Mouse (Mus musculus) adrenal gland, postnatal 25 days (tissue): ENCODE measurements at regions not wholly inside any gene's neighbourhood (a gene's known extent, or its start where the extent isn't known, plus 50 kb on each side); places are given as distances from the start of the nearest gene placed in this dataset.
A peak's percentile ranks its signal among the peaks of the same experiment; 100 is the strongest.

Experiments used
- DNase-seq: peaks from one replicate; pipeline ENCODE4 v3.0.0; 2021; ENCODE audit warnings: mixed read lengths

DNA sequence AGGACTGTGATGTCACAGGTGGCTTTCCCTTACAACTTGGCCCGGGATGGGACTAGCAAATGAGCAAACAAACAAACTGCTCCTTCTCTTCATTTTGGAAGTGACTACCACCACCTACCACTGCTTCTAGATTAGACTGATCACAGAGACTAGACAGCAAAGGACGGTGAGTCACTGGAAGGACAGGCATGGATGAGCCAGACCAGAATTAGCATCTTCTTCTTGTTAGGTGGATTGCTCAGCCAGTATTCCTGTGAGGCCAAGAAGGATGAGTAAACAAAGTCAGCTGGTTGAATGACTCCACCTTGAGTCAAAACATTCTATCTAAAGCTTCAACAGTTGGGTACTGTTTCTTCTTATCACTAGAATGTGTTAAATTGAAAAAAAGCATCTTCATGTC, 385.1 kb upstream of the Mon1b start:
- DNase-seq, result no peak

DNA sequence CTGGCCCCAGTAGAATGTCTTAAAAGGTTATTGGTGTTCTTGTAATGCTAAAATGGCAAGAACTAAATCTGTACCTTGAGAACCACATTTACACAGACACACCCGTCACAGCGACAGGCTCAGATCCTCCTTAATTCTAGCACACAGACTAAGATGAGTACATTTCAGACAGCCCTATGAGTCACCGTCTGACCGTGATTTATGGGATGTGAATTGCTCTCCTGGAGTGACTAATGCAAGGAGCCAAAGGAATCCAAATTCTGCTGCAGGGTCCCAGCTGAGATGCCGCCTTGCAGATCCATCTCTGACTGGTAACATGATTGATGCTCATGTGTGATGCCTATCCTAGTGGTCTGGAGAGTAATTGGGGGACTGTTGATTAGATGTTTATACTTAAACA, 381.3 kb upstream of the Mon1b start:
- peak; percentile 15 for DNase-seq

DNA sequence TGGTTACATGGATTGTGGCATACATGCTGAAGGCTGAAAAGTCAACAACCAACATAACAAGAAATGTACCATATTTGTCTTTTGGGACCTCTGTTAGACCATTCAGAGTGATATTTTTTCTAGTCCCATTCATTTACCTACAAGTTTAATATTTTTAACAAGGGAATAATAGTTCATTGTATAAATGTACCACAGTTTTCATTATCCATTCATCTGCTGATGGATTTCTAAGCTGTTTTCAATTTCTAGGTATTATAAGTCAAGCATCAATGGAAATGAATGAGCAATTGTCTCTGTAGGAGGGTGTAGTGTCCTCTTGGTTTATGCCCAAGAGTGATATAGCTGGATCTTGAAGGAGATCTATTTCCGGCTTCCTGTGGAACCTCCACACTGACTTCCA, 375.9 kb upstream of the Mon1b start:
- no peak for DNase-seq

DNA sequence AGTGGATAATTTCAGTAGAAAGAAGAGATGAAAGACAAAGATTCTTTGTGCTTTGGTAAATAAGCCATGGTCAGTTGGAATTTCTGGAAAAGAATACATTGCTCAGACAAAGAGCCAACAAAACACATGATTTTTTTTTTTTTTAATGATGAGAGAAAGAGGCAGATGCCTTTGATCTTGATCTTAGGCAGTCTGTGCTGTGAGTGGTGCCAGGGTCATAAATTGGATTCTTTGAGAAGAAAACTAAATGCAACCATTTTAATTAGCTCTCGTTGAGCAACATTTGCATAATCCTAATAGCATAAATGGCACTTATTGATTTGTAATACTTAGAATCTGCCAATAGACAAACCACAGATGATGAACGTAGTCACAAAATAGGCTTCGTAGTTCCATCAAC, 372.1 kb upstream of the Mon1b start:
- DNase-seq, result no peak

DNA sequence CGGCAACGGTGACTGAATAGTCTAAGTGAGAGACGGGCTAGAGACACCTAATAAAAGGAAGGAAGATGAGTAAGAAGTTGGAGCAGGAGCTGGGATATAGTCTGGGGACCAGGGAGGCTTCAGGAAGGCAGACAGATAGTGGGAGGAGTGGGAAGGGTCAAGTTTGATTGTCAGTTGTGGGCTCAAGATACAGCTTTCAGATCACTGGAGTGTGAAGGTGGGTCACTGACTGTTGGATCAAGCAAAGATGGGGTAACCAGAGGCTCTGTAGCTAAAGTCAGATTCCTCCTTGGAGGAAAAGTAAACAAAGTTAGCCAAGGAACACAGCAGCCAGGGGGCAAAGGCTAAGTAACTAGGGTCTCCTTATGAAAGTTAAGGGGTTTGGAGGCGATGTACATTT, 364.1 kb upstream of the Mon1b start:
- no peak for DNase-seq

DNA sequence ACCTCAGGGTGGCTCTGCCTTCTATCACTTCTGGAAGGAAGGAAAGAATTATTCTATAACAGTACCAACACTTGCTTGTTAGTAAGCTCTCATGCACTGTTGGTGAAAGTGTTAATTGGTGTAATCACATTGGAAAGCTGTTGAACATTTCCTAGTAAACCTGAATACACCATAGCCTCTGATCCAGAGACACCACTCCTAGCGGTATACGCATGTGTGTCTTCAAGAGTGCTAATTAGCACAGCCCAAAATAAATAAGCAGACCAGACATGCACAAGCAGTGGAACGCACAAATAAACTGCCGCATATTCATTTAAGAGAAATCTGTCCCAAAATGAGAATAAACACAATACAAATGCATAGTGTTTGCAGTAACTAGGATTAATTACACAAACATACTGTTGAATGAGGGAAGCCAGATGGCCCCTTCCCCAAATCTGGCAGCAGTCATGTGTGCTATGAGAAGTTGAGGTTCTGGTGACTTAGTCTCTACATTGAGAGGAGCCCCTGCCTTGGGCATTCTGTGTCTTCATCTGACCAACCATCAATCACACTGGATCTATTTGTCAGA, 335.0 kb upstream of the Mon1b start:
- DNase-seq, result no peak

DNA sequence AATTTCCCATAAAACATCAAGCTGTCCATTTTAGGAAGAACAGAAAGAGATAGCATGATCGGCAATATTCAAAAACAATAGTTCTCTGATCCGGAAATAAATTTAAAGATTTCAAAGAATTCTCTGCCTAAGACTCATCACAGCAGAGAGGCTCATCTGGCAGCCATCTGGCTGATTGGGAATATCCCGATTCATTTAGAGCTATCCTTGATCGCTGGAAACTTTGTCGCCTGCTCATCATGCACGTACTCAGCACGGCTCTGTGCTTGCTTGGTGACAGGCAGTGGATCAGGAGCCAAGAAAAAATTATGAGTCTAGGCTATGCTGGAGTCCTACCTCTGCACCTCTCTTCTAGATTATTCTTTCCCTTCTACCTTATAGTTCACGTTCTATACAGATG, 332.0 kb upstream of the Mon1b start:
- no peak for DNase-seq

DNA sequence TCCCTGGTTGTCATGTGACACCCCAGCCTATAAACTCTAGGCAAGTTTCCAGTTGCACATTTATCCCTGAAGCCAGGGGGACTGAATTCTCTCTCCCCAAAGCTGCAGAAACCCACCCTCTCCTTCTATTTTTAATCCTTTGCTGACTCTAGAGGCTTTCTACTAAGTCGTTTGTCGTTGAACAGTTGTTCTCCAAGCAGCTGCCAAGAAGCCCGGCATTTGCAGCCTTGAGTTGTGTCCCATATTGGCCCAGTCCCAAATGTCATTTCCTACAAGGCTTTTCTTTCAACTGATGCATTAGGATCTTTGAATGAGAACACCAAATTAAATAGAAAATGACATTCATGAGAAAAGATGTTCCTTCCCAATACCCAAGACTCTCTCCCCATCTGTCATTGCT, 318.2 kb upstream of the Mon1b start:
- no peak for DNase-seq

DNA sequence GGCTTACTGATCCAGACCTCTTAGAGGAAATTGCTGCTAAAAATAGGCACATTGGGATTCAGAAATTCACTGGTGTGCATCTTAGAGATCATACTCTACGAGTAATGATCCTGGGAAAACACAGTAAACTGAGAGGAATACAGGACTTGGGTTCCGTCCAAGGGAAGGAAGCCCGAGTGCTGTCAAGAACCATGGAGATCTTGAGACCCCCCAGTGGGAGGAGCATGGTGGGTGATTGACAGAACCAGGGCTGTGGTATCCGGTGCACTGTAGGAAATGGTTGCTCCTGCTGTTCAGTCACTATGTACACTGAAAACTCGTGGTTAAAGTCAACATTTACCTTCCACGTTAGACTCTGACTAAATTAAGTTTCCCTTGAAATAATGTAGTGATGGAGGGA, 303.8 kb upstream of the Mon1b start:
- no peak for DNase-seq

DNA sequence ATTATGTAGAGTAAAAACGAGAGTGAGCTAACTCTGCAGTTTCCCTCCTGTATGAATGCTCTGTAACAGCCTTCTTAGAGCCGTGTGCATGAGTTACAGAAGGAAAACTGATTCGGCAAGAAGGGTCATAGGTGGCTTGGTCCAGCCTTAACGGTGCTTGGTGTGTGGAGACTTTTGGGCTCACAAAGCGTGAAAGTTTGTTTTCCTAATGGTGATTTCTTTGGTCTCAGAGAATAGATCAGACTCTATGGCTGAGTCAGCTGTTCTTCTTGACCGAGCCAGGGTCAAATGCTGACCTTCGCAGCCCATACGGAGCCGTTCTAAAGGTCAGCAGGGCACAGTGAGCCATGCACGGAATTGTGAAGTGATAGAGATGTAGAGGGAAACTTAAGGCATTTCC, 294.1 kb upstream of the Mon1b start:
- peak; percentile 3 for DNase-seq

DNA sequence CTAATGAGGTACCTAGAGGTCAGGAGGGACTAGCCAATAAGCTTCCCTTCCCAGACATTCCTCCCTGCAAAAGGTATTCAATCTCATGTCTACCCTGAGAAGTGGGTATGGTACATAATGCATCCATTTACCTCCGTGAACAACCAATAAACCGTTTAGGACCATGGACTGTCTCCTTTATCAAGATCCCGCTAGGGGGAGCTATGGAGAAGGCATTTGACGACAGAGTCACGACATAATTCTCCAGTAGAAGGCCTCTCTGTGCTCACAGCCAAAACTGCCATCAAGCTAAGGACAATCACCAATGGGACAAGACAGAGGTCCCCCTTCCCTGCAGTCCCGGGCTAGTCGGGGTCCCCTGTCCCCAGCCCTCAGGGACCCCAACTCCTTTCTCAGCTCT, 273.5 kb upstream of the Mon1b start:
- no peak for DNase-seq

DNA sequence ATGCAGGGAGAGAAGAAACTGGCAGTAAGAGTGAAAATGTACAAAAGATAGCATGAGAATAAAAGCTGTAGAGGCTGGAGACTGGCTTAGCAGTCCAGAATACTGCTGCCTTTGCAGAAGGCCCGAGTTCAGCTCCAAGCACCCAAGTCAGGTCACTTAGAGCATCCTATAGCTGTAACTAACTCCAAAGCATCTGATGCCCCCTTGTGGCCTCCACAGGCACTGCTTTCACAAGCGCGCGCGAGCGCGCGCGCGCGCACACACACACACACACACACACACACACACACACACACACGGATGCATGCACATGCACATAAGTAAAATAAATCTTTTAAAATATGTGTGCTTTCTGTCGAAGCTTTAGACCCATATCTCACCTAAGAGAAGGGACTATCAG, 271.2 kb upstream of the Mon1b start:
- no peak for DNase-seq

DNA sequence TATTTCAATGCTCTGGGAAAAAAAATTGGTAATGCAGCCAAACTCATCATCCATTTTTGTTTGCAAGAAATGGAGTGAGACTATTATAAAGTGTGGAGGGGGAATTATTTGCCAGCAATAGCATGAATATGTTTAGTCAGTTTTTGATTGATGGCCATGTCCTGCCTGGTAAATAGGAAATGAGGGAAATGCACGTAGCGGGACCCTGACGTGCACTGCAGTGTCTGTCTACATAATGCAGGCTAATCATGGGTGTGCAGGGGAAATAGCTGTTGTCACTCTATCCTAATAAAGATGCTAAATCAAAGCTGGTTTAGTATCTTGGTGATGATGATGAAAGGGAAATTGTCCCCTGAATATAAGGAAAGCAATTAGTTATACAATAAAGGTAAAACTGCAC, 251.9 kb upstream of the Mon1b start:
- DNase-seq, result no peak

DNA sequence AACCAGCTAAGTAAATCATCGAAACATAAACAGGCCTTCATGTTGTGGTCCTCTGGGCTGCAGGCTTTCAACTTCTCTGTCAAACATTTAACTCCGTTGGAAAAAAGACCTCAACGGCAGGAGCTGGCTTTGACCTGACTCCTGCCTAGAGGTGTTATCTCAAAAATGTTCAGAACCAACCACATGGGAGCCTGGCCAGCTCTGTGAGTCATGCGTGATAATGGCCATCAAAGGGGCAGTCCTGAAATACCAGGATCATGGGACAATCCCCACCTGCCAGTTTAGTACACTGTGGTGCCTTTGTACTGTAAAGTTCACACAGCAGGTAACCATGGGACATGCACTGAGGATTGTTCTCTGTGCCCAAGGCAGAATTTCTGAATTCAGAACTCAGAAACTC, 251.4 kb upstream of the Mon1b start:
- DNase-seq, result no peak

DNA sequence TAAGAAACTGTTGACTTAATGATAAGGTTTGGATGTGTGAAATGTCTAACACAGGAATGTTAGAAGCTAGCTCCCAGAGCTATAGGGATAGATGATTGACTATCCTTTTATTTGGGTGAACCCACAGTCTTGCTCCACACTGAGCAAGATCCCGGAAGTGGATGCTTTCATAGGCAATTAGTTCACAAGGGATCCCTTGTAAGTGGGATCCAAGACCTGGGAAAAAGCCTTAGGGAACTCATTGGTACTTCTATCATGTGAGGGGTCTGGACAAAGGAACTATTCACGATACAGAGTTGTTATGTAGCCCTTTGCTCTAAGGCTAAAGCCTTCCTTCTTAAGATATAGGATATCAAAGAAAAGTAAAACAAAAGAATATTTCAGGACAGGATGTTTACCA, 245.9 kb upstream of the Mon1b start:
- no peak for DNase-seq

DNA sequence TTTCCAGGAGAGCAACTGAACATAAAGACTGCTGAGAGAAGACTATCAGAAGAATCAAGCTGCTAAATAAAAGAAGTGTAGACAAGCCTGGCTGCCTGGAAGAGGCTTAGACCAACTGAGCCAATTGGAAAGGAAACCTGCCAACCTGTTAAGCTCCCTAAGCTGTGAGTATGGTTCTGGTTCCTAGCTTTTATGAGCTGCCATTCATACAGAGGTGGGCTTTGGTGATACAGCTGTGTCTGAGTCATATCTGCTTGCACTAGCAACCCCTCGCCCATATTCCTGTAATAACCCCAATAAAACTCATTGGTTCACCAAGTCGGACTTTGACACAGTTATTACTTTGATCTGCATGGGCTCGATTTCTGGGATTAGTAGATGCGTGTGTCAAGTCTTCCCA, 245.3 kb upstream of the Mon1b start:
- DNase-seq, result no peak

DNA sequence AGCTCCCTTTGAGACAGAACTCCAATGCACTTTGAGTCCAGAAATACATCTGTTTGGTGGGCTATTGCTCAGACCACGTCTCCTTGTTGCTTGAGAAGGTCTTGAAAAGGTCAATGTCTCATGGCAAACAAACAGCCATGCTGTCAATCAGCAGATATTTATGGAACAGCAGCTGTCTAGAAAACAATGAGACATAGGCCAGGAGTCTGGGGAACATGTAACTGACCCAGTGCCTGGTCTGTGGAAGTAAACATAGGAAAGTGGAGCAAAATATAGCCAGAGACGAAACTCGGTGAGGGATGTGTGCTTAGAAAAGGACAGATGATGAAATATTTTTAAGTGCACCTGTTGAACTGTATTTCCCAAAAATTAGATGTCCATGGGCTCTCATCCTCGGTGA, 241.1 kb upstream of the Mon1b start:
- DNase-seq, result no peak

DNA sequence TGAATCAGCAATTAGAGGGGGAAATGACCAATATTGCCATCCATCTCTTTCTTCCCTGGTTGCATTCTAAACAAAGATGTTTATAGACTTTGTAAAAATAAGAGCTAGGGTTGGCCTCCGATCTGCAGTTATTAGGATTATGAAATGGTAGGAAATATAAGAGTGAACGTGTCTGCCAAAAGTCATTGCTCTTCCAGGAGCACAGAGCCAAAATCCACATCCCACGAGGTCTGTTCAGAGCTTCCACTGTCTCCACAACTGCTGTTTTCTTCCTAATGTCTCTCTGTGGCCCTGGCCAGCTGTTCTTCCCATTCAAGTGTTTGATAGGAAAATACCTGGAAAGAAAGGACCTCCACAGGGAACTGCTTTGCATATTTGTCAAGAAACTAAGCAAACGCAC, 230.2 kb upstream of the Mon1b start:
- DNase-seq, result no peak

DNA sequence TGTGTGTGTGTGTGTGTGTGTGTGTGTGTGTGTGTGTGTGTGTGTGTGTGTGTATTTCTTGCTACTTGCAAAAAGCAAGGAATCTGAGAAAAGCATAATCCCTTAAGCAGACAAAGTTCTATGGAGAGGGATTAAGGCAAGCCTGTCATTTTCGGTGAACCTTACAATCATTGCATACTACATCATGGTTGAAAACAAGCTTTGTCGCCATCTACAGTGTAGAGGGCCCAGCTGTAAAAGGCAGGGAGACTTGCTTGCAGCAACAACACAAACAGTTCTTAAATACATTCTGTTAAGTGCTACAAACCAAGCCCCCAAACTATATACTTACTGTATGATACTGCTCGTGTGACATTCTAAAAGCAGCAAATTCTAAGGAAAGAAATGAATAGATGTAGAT, 216.0 kb upstream of the Mon1b start:
- no peak for DNase-seq

DNA sequence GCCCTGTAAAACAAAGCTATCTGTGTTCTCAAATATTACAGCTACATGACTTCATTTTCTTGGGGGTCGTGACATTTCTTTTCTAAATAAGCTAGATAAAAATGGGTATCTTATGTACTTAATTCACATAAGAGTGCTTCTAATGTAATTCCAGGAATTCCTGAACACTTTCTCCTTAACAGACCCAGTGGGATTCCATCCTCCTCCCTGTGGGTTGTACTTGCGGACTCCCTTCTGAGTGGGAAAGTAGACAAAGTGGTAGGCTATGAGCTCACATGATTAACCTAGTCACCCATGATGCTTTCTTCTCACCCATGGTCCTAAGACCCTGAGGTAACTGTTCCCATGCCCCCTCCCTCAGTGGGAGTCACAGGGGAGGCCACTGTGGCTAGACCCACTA, 212.7 kb upstream of the Mon1b start:
- no peak for DNase-seq

DNA sequence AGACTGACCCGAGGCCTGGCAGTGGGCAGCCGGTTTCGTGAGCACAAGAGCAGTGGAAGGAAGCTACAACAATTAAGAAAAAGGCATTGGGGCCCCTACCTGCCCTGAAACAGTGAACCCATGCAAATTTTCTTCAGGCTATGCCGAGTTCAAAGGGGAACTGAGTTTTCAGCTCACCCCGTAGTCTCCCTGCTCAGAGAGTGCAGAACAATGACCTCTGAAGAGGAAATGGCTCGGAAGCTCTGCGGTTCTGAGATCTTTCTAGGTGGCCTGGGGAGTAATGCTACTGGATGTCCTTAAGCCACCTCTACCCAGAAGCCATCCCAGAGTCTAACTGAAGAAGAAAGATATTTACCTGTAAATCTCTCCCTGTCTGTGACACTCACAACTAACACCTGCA, 196.3 kb upstream of the Mon1b start:
- DNase-seq, result no peak

DNA sequence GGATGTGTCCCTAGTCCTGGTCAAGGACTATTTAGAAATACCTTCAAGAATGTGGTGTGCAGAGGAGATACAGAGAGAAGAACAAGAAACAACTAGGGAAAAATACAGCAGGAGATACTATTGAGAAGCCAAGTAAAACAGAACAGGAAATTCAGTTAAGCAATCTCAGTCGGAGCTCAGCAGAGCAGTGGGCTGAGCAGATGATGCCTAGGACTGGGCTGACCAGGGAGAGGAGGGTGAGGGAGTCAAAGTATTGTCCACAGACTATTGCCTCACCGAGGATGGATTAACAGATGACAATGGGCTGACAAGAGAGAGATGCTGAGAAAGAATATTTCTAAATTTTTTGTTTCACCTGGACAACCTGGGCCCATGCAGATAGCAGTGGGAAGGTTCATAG, 181.4 kb upstream of the Mon1b start:
- no peak for DNase-seq

DNA sequence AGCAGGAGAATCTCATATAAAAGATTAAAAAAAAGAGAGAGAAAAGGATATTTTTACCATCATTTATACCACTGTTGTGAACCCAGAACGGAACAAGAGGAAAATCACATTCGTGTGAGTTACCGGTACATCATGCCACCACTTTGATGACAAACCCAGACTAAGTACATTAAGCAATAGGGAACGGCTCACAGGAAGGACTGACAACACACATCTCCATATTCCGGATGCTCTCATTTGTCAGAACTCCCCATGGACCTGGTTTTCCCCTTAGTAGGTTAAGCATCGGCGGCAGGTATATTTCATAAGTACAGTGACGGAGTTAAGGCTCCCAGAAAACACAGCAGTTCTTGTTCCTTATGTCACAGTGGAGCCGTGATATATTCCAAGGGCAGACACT, 170.8 kb upstream of the Mon1b start:
- no peak for DNase-seq

DNA sequence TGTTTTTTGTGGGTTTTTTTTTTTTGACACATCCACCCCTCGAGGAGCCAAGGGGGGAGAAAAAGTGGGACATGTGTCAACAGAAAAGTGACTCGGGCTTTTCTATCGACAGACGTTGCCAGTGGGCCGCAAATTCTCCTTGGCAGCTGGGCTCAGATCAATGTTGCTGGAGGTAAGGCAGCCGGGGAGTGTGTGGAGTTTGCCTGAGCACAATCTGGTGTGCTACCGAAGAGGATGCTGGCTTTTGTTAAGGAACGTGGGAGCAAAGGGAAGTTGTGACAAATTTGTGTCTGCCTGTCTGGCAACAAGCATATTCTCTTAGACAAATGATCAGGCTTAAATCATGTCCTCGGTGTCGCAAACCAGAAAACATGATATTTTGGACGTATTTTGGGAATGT, 170.2 kb upstream of the Mon1b start:
- no peak for DNase-seq

DNA sequence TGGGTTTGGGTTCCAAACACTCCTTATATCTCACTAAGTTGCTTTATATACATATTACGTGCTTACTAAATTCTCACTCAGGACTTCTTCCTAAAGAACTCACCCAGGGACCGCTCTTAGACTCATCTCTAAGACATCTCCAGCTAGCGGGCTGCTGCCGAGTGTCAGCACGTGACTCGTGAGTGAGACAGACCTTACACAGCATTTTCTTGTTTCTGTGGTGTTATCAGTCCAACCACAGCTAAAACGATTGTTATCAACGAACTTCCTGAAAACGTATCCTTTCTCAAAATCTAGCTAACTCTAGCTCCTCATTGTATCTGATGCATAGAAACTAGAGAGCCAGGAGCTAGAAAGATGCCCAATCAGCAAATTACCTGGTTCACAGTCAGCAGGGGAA, 168.7 kb upstream of the Mon1b start:
- no peak for DNase-seq
